Mouse (Mus musculus): ENCODE results near the gene Etnk2. TPM values are rescaled to one million over a fixed set of nuclear protein-coding genes. Genes with fewer than 3 reads are reported as not detected.

The Etnk2 gene
- total RNA-seq, 4 experiments from 2014 or later = 6.0 to 34.7 (median 13.4) TPM

- DNase-seq = peak; percentile 78
Measured at GRCm38 (mm10) chr1:133418164-133418800, 54.9 kb downstream of the Etnk2 start.

- no peak for DNase-seq
Measured at GRCm38 (mm10) chr1:133419178-133419834, 55.9 kb downstream of the Etnk2 start.

- no peak for DNase-seq
Measured at GRCm38 (mm10) chr1:133420491-133420890, 57.1 kb downstream of the Etnk2 start.

GRCm38 (mm10) chr1:133421061-133421460 lies 57.7 kb downstream of the Etnk2 start:
- no peak for DNase-seq

- DNase-seq = no peak
Measured at GRCm38 (mm10) chr1:133421975-133422570, 58.7 kb downstream of the Etnk2 start.

GRCm38 (mm10) chr1:133422615-133423161 lies 59.3 kb downstream of the Etnk2 start:
- no peak for DNase-seq

- DNase-seq = no peak
Measured at GRCm38 (mm10) chr1:133423166-133423542, 59.8 kb downstream of the Etnk2 start.

- DNase-seq = peak; percentile 59
Measured at GRCm38 (mm10) chr1:133423543-133424480, 60.4 kb downstream of the Etnk2 start, which contains the start of gene Sox13. Sox13 (minus strand) TSS chr1:133424377.

- DNase-seq = no peak
Measured at GRCm38 (mm10) chr1:133424547-133425140, 61.3 kb downstream of the Etnk2 start.

Other genes starting within 250 kb of the Etnk2 start
- gene Ppp1r15b, start 232.4 kb upstream of the Etnk2 start, total RNA-seq (2022) = 10 to 100 TPM; 67.1 to 80.6 (median 71.1) TPM
- 10 to 100 TPM; 16.1 to 56.7 (median 33.1) TPM for gene Plekha6, start 199.4 kb upstream of the Etnk2 start, total RNA-seq (2022)
- 1 to 10 TPM in 2 of 4 experiments, not detected in 2; 1.2 to 1.9 TPM for gene Golt1a, start 53.8 kb upstream of the Etnk2 start, total RNA-seq (2022)
- not detected for gene Kiss1, start 41.7 kb upstream of the Etnk2 start, total RNA-seq (2022)
- gene Ren1, start 13.1 kb upstream of the Etnk2 start, total RNA-seq (2022) = 1 to 10 TPM in 3 of 4 experiments, under 1 TPM in 1; 0.97 to 5.8 (median 4.7) TPM
- 10 to 100 TPM; 14.7 to 25.2 (median 18.0) TPM for gene Sox13, start 60.8 kb downstream of the Etnk2 start, total RNA-seq (2022)
- 100 to 1,000 TPM in 2 of 4 experiments, 10 to 100 TPM in 2; 98.3 to 118 (median 103) TPM for gene Snrpe, start 246.7 kb downstream of the Etnk2 start, total RNA-seq (2022)